Mouse (Mus musculus) heart, adult 9 months (tissue): Measurements from ENCODE around the gene Dpf1.

Source experiments
- DNase-seq, 2 experiments: peaks; one replicate each; pipeline ENCODE4 v3.0.0; 2022; ENCODE audit warnings: low spot score in 2 of 2

Dpf1 gene

DNA sequence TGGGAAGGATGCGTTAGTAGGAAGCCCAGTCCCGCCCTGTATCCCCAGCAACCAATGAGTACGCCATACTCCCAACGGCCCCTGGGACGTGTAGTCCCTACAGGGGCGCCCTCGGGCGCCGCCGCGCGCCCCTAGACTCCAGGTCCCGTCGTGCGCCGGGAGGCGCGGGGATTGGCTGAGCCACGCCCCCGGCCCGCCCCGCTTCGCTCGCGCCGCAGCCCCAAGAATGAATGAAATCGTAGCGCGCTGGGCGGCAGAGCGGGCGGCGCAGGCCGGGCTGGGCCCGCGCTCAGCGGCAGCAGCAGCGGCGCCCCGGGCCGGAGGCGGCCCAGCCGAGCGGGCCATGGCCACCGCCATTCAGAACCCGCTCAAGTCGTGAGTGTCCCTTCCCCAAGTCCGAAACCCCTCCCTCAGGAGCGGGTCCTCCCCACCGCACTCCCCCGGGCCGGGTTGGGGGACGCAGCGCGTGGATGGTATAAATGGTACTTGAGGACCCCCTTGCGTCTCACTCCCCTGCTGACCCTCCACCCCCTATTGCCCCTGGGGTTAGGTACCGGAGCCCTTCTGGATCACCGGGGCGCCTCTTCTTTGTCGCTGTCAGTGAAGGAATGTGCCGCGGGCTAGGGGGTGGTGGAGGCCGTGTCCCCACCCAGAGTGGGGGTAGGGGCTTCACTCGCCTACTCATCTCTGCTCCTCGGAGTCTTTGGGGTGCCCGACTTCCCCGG is at the start of gene Dpf1:
TSS of gene Dpf1 (plus strand) at position 214 of the 725 bp plus-strand sequence.
- DNase-seq: peak; percentile 52 to 61

DNA sequence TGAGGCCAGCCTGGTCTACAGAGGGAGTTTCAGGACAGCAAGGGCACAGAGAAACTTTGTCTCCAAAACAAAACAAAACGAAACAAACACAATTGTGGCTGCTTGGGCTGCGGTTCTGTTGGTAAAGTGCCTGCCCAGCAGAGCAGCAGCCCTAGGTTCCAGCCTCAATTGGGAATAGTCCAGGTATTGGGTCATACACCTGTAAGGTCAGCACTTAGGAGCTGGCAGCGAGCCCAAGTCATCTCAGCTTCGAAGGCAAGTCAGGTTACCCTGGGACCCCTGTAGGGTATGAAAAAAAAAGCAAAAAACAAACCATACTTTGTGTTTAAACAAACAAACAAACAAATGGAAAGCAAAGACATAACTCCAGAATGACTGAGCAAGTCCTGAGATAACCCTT is 47.9 kb upstream of the Dpf1 start:
- no peak for DNase-seq

DNA sequence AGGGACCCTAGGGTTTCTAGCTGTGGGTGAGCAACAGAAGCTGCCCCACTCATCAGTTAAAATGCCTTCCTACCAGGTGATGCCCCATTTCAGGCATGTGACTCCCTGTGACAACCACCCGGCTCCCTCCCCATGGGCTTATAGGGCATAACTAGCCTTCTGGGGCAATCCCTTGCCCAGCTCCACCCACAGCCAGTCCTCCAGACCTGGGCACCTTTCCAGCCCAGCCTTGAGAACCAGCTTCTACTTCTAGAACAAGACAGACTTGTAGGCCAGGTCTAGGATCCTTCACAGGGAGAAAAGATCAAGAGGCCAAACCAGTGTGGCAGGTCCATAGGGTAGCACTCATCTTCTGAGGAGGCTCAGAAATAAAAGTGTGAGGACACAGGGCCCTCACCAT is 46.4 kb upstream of the Dpf1 start:
- no peak for DNase-seq

DNA sequence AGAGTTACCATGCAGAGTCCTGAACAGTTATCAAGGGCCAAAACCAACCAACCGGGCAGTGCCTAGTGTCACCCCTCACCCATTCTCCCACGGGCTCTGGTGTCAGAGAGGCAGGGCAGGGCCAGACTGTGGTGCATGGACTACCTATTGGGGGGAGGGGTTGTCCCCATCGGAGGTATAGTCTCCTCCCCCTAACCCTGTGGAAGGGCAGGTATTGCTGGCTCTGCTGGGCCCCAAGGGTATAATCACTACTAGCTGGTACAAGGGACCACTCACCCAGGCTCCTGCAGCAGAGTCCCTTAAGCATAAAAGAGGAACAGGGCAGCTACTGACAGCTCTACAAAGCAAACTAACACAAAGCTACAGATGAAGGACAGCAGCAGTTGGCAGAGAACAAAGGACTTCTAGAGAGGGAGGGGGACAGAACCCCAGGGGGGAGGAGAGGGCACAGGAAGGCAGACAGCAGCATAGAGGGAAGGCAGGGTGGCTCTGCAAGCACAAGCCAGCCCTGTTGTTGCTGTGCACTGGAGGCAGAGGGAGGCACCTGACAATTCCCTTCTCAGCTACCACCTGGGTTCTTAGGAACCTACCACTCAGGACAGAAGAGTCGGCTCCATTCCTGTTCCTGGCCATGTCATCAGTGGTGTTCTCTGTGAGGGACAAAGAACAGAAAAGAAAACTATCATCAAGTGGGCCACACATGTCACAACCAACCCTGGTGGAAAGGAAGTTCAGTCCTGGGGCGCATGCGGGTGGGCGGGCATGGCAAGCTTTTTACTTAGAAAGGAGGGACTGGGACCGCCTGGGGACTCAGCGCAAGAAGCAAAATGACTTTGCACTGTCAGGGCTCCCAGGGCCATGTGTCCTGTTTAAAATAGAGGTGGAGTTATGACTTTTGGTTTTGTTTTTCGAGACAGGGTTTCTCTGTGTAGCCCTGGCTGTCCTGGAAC is 43.7 kb upstream of the Dpf1 start:
- DNase-seq: no peak

DNA sequence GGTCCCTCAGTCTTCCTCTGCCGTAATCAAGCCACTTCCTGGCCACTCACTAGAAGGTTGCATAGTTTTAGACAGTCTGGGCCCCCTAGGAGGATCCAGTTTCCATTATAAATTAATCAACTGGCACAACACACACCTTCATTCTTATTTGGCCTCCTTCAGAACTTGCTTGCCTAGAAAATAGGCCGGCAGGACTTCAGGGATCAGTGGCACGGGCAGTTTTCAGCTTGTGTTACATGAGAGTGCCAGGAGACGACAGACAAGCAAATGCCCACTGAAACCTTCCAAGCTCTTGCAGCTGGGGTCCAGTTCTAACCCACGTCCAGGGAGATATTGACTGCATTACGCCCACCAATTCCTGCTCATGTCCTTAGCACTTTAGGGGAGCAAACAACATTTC is 41.6 kb upstream of the Dpf1 start:
- no peak for DNase-seq

DNA sequence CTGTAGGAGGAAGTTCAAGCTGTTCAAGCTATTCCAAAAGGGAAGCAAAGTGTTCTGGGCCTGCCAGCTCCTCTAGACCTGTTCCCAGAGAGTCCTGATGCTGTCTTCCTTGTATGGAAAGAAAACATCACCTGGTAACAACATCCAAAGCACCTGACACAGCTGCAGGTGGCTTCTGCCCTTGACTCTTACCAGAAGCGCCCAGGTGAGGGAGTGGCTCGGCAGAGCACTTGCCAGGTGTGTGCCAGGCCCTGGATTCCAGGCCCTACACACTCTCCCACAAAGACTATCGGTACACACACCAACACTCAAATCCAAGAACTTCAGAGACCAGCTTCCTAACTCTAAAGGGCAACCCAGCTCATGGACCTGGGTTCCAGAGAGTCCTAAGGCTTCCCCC is 39.9 kb upstream of the Dpf1 start:
- DNase-seq: no peak

DNA sequence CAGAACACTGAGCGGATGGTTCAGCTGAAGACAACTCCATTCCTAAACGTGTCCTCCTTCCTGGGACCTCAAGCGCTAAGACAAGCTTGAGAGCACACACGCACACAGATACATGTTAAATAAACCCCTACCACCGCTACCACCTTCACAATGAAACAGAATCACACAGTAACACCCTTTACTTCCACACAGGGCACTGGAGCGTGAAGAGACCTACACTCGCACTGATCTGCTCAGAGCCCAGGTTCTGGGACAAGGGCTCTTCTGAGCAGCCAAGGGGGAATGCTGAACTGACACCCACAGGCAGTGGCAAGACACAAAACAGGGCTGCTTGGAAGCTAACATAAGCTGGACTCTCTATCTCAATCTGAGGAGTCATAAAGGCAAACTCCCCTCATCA is 38.1 kb upstream of the Dpf1 start:
- DNase-seq: no peak

DNA sequence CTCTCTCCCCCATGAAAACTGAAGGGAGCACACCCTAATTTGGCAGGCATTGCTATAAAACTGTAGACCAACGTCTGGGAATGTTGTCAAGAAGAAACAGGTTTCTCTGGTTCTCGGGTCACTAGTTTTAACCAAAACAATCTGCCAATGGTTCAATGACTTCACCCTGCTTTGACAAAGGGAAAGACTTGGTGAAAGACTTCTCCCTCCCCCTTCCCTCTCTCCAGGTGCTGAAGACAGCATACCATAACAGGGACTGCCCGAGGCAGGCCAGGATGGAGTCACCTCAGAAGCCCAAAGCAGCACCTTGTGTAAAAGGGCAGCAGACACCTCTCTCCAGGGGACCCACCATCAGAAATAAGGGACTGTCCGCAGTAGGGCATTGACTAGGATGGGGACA is 36.8 kb upstream of the Dpf1 start:
- DNase-seq: no peak

DNA sequence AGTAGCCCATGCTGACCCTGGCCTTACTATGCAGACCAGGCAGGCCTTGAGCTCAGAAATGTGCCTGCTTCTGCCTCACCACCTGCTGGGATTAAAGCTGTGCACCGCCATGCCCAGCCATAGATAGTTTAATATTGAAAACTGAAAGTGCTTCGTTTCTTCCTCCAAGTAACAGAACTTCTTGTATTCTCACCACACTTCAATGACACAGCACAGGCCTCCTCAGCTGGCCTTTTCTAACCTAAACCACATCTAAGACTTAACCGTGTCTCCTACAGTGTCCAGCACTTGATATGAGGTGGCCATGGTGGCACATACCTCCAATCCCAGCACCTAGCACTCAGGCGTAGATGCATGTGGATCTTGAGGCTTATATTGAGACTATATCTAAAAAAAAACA is 33.3 kb upstream of the Dpf1 start:
- DNase-seq: no peak

DNA sequence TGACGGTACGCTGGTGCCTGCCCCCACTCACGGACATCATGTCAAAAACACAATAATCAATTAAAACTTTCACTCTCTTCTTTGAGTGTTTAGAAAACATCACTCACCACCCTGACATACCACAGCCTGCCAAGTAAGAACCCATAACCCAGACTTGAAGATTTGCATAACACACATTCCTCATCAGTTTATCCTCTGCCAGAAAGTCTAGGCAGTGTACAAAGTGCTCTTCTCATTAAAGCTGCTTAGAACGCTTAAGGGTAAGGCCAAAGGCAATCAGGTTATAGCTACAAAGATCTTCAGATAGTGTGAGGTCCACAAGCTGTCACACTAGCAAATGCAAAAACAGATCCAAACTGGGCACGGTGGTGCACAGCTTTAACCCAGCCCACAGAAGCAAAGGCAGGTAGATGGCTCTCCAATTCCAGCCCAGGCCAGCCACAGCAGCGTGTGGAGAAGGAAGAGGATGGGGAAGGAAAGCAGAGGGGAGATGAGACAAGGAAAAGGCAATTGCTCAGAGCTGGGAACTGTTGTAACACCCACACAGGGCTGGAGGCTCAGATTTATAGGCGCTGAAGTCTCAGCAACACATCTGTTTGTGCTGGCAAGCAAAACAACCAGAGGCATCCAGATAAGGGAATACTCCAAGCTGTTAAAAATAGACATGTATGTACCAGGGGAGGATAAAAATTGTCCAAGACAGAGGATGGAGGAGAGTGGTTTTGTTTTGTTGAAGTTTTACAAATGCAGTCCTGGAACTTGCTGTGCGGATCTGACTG is 31.9 kb upstream of the Dpf1 start:
- DNase-seq: no peak

DNA sequence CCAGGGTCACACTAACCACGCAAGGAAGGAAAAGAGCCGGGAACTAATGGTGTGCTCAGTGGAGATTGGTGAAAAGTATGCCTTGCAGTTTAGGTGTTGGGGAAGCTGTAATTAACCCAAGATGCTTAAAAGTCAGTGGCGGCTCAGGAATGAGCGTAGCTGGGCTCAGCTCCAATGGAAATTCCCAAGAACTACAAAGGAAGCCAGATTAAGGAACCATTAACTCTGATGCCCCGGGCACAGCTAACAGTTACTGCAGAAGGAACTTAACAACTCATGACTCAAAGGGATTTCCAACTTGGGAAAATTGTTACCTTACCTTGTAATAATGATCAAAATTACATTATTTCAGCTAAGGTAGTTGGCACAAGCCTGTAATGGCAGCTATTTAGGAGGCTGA is 27.0 kb upstream of the Dpf1 start:
- no peak for DNase-seq

DNA sequence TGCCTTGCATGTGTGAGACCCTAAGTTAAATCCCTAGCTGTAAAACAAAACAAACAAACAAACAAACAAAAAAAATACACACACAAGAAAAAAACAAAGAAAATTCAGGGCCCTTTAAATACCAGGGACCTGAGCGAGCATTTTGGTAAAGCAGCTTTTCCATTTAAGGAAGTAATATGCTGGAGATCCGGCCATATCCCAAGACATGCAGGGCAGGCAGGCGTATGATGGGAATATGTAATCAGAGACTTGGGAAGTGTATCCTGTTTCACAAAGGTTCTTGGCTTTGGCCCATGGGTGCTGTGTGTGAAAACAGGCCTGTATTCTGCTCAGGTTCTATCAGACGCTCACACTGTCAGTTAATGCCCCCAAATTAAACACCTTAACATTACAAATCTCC is 26.2 kb upstream of the Dpf1 start:
- no peak for DNase-seq

DNA sequence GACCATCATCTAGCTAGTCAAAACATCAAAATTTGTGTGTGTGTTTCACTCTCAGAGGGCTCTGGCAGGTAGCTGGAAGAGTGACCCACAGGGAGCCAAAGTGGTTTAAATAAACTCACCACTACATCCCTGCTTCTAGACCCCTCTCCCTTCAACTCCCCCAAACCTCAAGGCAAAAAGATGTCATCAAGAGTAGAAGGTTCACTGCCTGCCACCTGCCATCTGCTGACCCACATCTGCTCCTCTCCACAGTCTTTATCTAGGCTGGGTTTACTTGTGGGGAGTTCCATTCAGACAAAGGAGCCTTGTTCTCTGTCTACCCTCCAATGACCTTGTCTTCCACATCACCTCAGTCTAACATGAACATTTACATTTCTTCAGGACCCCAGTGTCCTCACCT is 24.5 kb upstream of the Dpf1 start:
- no peak for DNase-seq

DNA sequence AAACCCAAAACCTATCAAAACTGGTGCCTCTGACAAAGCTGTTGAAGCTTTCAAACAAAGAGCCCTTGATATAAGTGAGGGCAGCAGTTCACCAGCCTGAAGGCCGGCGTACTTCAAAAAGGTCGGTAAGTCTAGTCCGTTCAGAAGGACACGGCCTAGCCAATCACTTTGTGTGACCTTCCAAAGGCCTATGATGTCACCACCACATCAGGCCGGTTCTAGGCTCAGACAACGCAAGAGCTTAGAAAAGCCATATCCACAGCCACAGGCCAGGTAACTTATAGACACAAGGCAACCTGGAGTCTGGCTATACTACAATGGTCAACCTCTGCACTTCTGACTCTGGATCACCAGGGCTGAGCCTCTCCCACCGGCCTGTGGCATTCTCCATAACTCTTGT is 23.8 kb upstream of the Dpf1 start:
- DNase-seq: no peak

DNA sequence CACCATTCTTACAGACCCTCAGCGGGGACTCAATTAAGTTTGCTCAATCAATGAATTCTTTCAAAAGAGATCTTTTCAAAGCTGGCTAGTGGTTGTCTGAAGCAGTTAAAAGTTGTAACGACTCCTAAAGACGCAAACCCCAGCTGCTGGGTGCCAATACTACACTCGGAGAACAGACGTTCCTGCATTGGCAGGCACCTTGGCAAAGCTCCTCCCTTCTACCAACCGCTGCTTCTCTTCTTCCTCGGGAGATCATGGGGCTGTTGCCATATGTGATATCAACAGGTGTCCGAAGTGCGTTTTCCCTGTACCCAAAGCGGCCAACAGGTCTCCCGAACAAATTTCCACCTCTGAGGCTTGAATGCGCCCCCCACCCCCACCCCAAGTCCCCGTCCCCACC is 22.9 kb upstream of the Dpf1 start:
- no peak for DNase-seq

DNA sequence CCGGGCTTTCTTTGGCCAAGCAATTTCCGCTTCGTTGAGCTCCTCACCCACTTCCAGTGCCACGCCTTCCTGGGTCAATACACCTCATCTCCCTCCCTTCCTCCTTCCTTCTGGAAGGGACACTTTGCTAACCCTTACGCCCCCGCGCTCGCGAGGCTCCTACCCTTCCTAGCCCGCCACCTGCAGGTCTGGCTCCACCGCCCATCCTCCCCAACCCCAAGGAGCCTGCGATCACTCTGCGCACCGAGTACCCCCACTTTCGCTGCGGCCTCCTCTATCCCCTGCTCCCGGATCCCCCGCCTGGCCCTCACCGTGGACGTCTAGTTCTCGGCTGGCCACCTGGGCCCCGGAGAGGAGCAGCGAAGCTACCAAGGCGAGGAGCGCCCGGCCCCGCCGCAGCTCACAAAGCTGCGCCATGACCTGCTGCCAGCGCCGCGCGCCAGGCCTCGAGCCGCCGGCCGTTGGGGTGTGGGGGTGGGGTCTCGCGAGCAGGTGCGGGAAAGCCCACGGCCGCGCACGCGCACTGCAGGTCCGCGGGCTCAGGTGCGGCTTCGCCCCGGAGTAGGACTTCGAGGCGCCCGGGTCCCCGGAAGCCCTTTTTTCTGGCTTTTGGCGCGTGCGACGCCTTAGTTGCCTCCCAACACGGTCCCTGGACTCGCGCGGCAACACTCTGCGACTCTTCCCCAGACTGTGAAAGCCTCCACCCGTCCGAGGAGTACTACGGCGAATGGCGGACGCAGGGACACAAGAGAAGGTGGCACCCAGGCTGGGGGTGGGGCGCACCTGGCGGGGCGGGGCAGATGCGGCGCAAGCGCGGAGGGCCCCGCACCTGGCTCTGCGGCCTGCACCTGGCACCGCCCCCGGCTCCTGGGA is 22.3 kb upstream of the Dpf1 start, which contains the start of gene Spint2:
TSS of gene Spint2 (minus strand) at position 712 of the 873 bp plus-strand sequence.
- no peak for DNase-seq

DNA sequence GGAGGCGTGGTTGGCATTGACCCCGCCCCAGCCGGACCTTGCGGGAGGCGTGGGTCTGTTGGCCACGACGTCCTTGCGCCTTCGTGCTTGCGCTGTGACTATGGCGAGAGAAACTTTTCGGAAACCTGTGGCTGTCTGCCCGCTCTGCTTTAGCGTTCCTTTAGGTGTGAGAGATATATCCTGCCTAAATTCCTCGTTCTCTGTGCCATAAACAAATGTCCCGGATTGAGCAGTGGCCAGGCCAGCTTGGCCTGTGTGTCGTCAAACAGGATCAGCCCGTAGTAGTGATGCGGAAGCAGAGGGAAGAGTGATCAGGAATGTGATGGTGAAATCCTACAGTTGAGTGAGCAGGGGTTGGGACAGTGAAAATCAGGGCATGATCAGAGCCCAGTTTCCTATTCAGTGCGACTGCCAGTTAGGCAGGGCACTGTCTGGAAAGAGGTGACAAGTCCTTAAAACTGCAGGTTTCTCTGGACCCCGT is 21.6 kb upstream of the Dpf1 start:
- DNase-seq: no peak

DNA sequence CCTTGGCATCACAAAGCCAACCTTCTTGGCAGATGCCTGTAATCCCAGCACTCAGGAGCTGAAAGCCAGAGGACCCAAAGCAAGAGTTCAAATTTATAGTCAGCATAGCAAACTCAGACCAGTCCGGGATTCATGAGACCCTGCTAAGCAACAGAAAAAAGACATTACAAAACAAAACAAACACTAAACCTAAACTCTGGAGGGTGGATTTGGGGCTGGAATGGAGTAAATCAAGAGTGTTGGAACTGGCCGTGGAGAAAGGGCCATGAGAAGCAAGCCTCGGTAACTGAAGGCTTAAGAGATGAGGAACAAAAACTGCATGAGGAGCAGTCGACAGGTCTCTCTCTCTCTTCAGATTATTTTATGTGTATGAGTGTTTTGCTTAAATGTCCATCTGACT is 19.9 kb upstream of the Dpf1 start:
- no peak for DNase-seq

DNA sequence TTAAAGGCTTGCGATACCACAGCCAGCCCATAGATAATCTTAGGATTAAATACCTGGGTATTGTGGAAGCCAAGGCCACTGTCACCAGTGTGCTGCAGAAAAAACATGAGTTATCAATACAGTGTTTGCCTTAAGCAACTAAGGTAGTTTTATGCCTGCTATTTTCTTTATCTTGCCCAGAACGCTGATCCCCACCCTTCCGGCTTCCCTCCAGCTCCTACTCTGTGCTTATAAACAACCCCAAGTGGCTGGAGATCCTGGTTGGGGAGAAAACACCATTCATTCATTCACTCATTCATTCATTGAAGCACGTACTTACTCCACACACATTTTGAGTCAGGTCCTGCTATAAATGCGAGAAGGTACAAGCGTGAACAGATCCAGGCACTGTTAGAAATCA is 19.2 kb upstream of the Dpf1 start:
- DNase-seq: no peak

DNA sequence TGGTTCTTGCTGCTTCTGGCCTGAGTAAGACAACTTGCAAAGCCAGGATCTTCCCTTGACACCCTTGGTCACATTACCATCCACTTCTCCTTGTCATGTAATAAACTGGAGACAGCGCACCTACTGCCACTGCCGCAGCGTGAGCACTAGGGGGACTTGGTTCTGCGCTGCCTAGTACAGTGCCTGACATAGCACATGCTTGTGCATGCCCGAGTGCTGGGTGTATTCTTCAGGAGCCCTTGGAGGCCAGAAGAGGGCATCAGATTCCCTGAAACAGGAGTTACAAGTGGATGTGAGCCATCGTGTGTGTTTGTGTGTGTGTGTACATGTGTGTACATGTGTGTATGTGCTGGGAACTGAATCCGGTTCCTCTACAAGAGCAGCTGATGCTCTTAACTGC is 16.3 kb upstream of the Dpf1 start:
- DNase-seq: no peak

DNA sequence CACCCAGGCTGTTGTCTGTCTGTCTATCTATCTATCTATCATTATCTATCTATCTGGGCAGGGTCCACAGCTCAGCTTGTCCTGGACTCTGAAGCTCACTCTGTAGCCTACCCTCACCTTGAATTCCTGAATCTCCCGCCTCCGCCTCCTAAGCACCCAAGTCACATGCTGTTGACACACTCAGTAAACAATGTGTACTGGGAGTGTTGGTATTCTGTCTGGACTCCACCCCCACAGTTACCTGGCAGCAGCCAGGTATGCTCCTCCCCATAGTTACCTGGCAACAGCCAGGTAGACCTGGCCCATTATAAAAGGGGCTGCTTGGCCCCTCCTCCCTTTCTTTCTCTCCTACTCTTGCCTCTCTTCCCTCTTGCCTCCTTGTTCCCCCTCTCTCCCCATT is 15.7 kb upstream of the Dpf1 start:
- DNase-seq: no peak
